Mouse (Mus musculus): ENCODE results near the gene Rabep2. TPM values are rescaled to one million over a fixed set of nuclear protein-coding genes. Genes with fewer than 3 reads are reported as not detected.

Gene Rabep2
- polyA plus RNA-seq, 1 experiment from 2014 or later = 31.5 TPM

DNA sequence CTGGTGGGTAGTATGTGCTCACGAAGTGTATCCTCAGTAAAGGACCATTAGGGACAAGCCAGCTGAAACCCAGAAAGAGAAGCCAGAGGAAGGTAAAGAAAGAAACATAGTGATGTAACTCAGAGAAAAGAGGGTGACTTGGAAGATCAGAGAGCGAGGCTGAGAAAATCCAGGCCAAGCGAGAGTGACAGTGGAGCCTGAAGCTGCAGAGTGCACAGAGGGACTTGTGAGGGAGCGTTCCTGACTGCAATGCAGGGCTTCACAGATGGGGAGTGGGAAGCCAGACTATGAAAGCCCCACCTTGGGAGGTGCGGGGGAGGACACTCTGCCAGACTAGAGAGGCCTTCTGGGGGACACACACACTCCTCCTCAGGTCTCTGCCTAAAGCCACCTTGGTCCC lies 29.7 kb downstream of the Rabep2 start:
- ATAC-seq (ENCODE audit: insufficient read depth, low FRiP score) = no peak
- no peak overlapping the region for H3K27ac ChIP-seq (ENCODE audit: low read length)

DNA sequence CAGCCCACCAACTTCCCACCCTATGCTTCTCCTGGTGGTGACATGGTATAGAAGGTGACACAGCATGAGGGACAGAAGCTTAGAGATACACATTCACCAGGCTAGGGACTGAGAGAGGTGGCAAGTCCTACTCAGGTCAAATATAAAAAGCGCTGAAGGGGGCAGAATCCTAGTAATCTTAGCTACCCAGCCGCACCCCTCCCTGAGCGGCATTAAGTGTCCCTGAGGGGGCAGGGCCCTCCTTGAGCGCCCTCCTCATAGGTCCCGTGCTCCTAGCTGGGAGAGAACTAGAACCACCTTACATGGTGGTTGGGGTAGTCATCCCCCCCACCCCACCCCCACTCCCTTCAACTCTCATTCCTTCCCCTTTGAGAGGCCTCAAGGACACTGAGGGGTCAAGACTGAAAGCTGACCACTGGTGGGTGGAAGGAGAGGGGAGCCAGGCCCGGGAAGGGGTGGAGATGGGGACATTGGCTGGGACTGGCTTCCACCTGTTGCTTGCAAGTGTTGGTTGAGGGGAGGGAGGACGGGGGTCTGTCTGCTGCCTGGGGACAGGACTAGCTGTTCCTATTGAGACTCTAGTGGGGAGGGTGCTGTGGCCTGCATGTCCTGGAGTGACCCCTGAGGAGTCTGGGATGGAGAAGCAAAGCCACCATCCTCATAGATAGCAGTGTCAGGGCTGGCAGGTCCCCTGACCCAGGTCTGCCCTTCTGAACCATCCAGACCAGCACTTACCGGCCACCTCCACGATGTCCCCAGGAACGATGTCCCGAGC lies 30.5 kb downstream of the Rabep2 start:
- WGBS = 77% methylated on average over 11 of the region's 11 CpGs
- no peaks in the 10 kb centered on the region for H3K9me3 ChIP-seq (replicated peaks; ENCODE audit: control insufficient read depth, low read length)
- H3K9ac ChIP-seq (ENCODE audit: low read length) = no peak overlapping the region
- no peaks in the 10 kb centered on the region for H3K27me3 ChIP-seq (ENCODE audit: control insufficient read depth, insufficient read depth, low read length)
- no peak overlapping the region for H3K4me3 ChIP-seq (replicated peaks; ENCODE audit: low read length)
- no peak overlapping the region for H3K4me2 ChIP-seq (ENCODE audit: low read depth, low read length)
- no peak overlapping the region for H3K27ac ChIP-seq (ENCODE audit: low read length)
- no peak for ATAC-seq (ENCODE audit: insufficient read depth, low FRiP score)
- peaks cover 5% of the 10 kb centered on the region; the same call in 1 of the 2 replicates for H3K4me1 ChIP-seq (ENCODE audit: control insufficient read depth, insufficient read depth, low read length)
- H3K36me3 ChIP-seq (ENCODE audit: control insufficient read depth, insufficient read depth, low read length) = no peaks in the 10 kb centered on the region

More for the DNA sequence above, 29.7 kb downstream of the Rabep2 start:
- no peak overlapping the region for H3K9ac ChIP-seq (ENCODE audit: low read length)
- H3K27me3 ChIP-seq (ENCODE audit: control insufficient read depth, insufficient read depth, low read length) = no peaks in the 10 kb centered on the region
- no peaks in the 10 kb centered on the region for H3K9me3 ChIP-seq (replicated peaks; ENCODE audit: control insufficient read depth, low read length)
- H3K4me1 ChIP-seq (ENCODE audit: control insufficient read depth, insufficient read depth, low read length) = no peaks in the 10 kb centered on the region
- 76% methylated on average over 5 of the region's 5 CpGs for WGBS
- H3K4me2 ChIP-seq (ENCODE audit: low read depth, low read length) = no peak overlapping the region
- H3K36me3 ChIP-seq (ENCODE audit: control insufficient read depth, insufficient read depth, low read length) = no peaks in the 10 kb centered on the region
- H3K4me3 ChIP-seq (replicated peaks; ENCODE audit: low read length) = no peak overlapping the region

DNA sequence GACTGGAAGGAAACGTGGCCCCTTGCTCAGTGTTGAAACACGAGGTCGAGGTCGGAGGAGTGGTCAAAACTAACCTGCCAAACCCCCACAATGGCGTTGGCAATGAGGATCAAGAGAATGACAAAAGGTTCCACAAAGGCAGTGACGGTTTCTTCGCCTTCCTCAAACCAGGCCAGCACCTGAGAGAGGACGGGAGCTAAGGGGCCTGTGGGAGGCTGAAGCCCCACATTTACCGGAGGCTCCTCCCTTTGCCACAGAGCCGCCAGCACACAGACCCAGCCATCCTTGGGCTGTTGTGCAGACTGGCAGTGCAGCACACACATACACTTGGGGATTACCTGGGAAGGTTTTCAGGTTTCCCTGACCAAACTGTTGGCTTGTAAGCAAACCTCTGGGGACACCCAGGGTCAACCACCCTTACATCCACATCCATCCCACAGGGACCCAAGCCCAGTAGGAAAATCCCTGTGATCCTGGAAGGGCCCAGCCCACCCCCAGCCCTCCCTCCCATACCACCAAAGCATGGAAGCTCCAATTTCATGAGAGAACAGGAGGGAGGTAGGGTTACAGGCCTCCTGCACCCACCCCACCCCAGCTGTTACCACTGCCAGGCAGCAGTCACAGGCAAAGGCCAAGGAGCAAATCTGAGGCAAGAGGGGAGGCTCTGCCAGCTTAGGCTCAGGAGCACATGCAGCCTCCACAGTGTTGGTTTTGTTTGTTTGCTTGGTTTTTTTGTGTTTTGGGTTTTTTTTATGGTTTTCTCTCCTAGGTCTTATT lies 32.3 kb downstream of the Rabep2 start:
- no peak overlapping the region for H3K9ac ChIP-seq (ENCODE audit: low read length)
- H3K9me3 ChIP-seq (replicated peaks; ENCODE audit: control insufficient read depth, low read length) = no peaks in the 10 kb centered on the region
- no peaks in the 10 kb centered on the region for H3K27me3 ChIP-seq (ENCODE audit: control insufficient read depth, insufficient read depth, low read length)
- ATAC-seq (ENCODE audit: insufficient read depth, low FRiP score) = no peak
- 41% methylated on average over 10 of the region's 10 CpGs for WGBS
- peaks cover 17% of the 10 kb centered on the region for H3K4me1 ChIP-seq (ENCODE audit: control insufficient read depth, insufficient read depth, low read length)
- no peak overlapping the region for H3K4me2 ChIP-seq (ENCODE audit: low read depth, low read length)
- no peak overlapping the region for H3K4me3 ChIP-seq (replicated peaks; ENCODE audit: low read length)
- no peaks in the 10 kb centered on the region for H3K36me3 ChIP-seq (ENCODE audit: control insufficient read depth, insufficient read depth, low read length)
- no peak overlapping the region for H3K27ac ChIP-seq (ENCODE audit: low read length)

DNA sequence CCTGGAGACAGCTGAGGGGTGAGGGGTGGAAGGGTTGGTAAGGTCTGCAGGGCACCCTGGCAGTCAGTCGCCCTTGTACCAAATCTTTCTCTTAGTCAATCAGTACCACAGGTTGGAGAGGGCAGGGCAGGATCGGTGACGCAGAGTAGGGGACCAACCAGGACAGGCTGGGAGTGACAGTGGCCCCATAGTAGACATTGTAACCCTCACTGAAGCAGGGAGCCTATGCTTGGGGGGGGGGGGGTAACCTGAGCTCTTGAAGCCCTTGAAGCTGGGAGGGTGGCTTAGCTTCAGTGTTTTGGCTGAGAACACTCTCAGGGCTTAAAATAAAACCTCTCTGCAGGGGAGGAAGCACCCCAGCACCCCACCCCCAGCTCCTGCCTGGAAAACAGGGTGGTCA lies 33.1 kb downstream of the Rabep2 start:
- no peak overlapping the region for H3K9ac ChIP-seq (ENCODE audit: low read length)
- peaks cover 17% of the 10 kb centered on the region for H3K4me1 ChIP-seq (ENCODE audit: control insufficient read depth, insufficient read depth, low read length)
- no peak for ATAC-seq (ENCODE audit: insufficient read depth, low FRiP score)

DNA sequence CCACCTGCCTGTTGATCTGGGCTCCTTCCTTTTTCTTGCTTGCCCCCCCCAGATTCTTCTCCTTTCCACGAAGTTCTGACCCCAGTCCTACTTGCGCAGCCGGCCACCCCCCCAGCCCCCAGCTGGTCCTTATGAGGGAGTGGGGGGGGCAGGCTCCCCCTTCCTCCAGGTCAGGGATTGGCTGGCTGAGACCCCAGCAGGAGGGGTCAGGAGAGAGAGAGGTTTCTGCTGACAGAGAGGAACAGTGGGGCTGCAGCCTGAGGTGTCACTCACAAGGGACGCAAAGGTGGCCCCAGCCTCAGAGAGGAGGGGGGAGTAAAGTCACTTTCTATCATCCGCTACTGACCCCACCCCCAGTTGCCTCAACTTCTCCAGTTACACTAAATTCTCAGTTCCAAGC lies 34.4 kb downstream of the Rabep2 start, which contains the start of gene Atp2a1:
Gene Atp2a1 (minus strand): TSS at position 105 of the 400 bp plus-strand sequence.
- no peak within 1 kb of the TSS for H3K27ac ChIP-seq (ENCODE audit: low read length)
- 52% methylated on average over 5 of the region's 5 CpGs for WGBS
- H3K9me3 ChIP-seq (replicated peaks; ENCODE audit: control insufficient read depth, low read length) = no peaks in the 10 kb centered on the region
- H3K4me3 ChIP-seq (replicated peaks; ENCODE audit: low read length) = no peak within 1 kb of the TSS
- H3K9ac ChIP-seq (ENCODE audit: low read length) = peak within 1 kb of the TSS; percentile 31; the same call in 1 of the 2 replicates
- ATAC-seq (ENCODE audit: insufficient read depth, low FRiP score) = no peak
- no peaks in the 10 kb centered on the region for H3K27me3 ChIP-seq (ENCODE audit: control insufficient read depth, insufficient read depth, low read length)
- peaks cover 17% of the 10 kb centered on the region for H3K4me1 ChIP-seq (ENCODE audit: control insufficient read depth, insufficient read depth, low read length)
- 0 out of 2 replicates have a peak, but pooled peaks cover 7% of the 10 kb centered on the region for H3K36me3 ChIP-seq (ENCODE audit: control insufficient read depth, insufficient read depth, low read length)
- H3K4me2 ChIP-seq (ENCODE audit: low read depth, low read length) = no peak within 1 kb of the TSS

More for the DNA sequence above, 33.1 kb downstream of the Rabep2 start:
- Histone ChIP-seq H3K36me3 (ENCODE audit: control insufficient read depth, insufficient read depth, low read length) (no peaks in the 10 kb centered on the region), H3K4me2 (ENCODE audit: low read depth, low read length) (no peak overlapping the region), H3K4me3 (replicated peaks; ENCODE audit: low read length) (no peak overlapping the region), H3K27ac (ENCODE audit: low read length) (no peak overlapping the region), H3K27me3 (ENCODE audit: control insufficient read depth, insufficient read depth, low read length) (no peaks in the 10 kb centered on the region), H3K9me3 (replicated peaks; ENCODE audit: control insufficient read depth, low read length) (no peaks in the 10 kb centered on the region)
- 61% methylated on average over 3 of the region's 3 CpGs for WGBS

DNA sequence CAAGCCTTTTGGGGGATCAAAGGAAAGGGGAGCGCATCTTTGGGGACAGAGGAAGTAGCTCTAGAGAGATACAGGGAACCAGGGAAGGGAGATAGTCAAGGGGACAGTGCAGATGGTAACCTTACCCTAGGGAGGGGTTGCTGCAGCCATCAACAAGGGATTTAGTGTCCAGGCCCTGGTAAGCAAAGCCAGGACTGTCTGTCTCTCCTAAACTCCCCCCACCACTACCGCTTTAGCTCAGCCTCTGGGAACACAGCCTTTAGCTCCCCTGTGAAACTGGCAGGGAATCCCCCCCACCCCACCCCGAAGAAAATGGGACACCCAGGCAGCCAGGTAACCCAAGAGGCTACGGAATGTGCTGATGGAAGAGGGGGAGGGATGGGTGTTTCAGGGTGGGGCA lies 35.0 kb downstream of the Rabep2 start:
- H3K4me1 ChIP-seq (ENCODE audit: control insufficient read depth, insufficient read depth, low read length) = peaks cover 17% of the 10 kb centered on the region
- no peak overlapping the region for H3K9ac ChIP-seq (ENCODE audit: low read length)
- H3K27me3 ChIP-seq (ENCODE audit: control insufficient read depth, insufficient read depth, low read length) = no peaks in the 10 kb centered on the region
- H3K9me3 ChIP-seq (replicated peaks; ENCODE audit: control insufficient read depth, low read length) = no peaks in the 10 kb centered on the region
- H3K4me2 ChIP-seq (ENCODE audit: low read depth, low read length) = no peak overlapping the region
- no peak overlapping the region for H3K27ac ChIP-seq (ENCODE audit: low read length)
- H3K36me3 ChIP-seq (ENCODE audit: control insufficient read depth, insufficient read depth, low read length) = peaks cover 12% of the 10 kb centered on the region; the same call in 1 of the 2 replicates
- H3K4me3 ChIP-seq (replicated peaks; ENCODE audit: low read length) = no peak overlapping the region
- WGBS = 57% methylated on average over 4 of the region's 4 CpGs
- no peak for ATAC-seq (ENCODE audit: insufficient read depth, low FRiP score)

DNA sequence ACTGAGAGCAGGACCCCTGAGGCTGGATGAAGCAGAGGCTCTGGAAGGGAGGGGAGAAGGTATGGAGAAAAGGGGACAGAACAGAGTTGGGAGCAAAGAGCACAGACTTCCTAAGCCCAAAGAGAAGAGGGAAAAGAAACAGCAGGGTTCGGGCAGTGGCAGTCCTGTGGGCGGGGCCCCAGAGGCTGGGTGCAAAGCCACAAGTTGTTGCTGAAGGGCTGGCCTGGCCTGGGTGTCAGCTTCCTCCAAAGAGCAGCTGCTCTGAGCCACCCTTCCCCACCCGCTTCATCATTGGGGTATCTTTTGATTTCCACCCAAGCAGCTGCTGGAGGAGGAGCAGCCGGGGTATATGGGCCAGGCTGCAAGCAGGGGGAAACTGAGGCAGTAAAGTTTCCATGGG lies 35.6 kb downstream of the Rabep2 start:
- peaks cover 15% of the 10 kb centered on the region; the same call in 1 of the 2 replicates for H3K36me3 ChIP-seq (ENCODE audit: control insufficient read depth, insufficient read depth, low read length)
- H3K27ac ChIP-seq (ENCODE audit: low read length) = no peak overlapping the region
- H3K4me1 ChIP-seq (ENCODE audit: control insufficient read depth, insufficient read depth, low read length) = peaks cover 17% of the 10 kb centered on the region
- no peak overlapping the region for H3K4me2 ChIP-seq (ENCODE audit: low read depth, low read length)
- no peak for ATAC-seq (ENCODE audit: insufficient read depth, low FRiP score)
- H3K4me3 ChIP-seq (replicated peaks; ENCODE audit: low read length) = no peak overlapping the region
- H3K27me3 ChIP-seq (ENCODE audit: control insufficient read depth, insufficient read depth, low read length) = no peaks in the 10 kb centered on the region
- peak overlapping the region; percentile 31; the same call in 1 of the 2 replicates for H3K9ac ChIP-seq (ENCODE audit: low read length)
- H3K9me3 ChIP-seq (replicated peaks; ENCODE audit: control insufficient read depth, low read length) = no peaks in the 10 kb centered on the region
- 57% methylated on average over 4 of the region's 4 CpGs for WGBS

DNA sequence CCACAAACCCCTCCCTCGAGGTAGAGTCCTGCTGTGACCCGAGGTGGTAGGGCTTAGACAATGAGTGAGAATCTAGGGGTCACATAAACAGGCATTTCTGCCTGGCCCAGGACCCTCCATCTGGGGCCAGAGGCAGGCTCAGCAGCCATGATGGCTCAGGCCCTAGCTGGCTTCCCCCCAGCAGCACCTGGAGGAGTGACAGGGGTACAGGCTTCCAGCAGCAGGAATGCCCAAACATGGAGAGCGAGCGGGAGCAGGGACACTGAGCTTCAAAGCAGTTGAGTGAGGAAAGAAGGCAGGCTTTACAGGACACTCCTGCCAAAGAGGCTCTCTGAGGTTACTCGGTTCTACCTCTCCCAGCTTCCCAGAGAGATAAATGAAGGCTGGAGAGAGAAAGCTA lies 36.3 kb downstream of the Rabep2 start:
- Histone ChIP-seq H3K36me3 (ENCODE audit: control insufficient read depth, insufficient read depth, low read length) (peaks cover 15% of the 10 kb centered on the region; the same call in 1 of the 2 replicates), H3K4me3 (replicated peaks; ENCODE audit: low read length) (no peak overlapping the region), H3K9me3 (replicated peaks; ENCODE audit: control insufficient read depth, low read length) (no peaks in the 10 kb centered on the region), H3K4me1 (ENCODE audit: control insufficient read depth, insufficient read depth, low read length) (peaks cover 17% of the 10 kb centered on the region), H3K4me2 (ENCODE audit: low read depth, low read length) (no peak overlapping the region), H3K27me3 (ENCODE audit: control insufficient read depth, insufficient read depth, low read length) (no peaks in the 10 kb centered on the region), H3K27ac (ENCODE audit: low read length) (peak overlapping the region; percentile 47), H3K9ac (ENCODE audit: low read length) (no peak overlapping the region; the same call in 1 of the 2 replicates)
- WGBS = 25% methylated on average over 5 of the region's 5 CpGs
- peak; percentile 11; the same call in 1 of the 2 replicates for ATAC-seq (ENCODE audit: insufficient read depth, low FRiP score)

Data from stomach, embryonic 16.5 days (tissue).